Mouse (Mus musculus) gastrocnemius, adult 2 months (tissue): ENCODE results near the gene Lsm4. TPM values are rescaled to one million over a fixed set of nuclear protein-coding genes. Genes with fewer than 3 reads are reported as not detected.

Experiments used
- DNase-seq: peaks from one replicate; pipeline ENCODE4 v3.0.0; 2022
- H3K27ac ChIP-seq: fragments of 200-600 bp; 2 replicates; pipeline ENCODE4 v1.8.1; 2022; ENCODE audit warnings: mild to moderate bottlenecking
- H3K4me3 ChIP-seq: fragments of 200-600 bp; 2 replicates; pipeline ENCODE4 v1.8.1; 2022; ENCODE audit warnings: mild to moderate bottlenecking, moderate library complexity
- CTCF ChIP-seq: fragments of 200-600 bp; IDR thresholded peaks from 2 replicates; pipeline ENCODE4 v1.8.1; 2022; ENCODE audit warnings: antibody characterized with exemption, mild to moderate bottlenecking, moderate library complexity
- intact Hi-C: fragments of 180-260 bp; cut with DNase I; formaldehyde crosslinking; loops from one replicate; pipeline ENCODE4 v1.15.1; 2025
- total RNA-seq, 2 experiments: library from RNA; stranded (reverse); gene quantifications; 2 replicates each; pipeline ENCODE4 v1.2.3; 2021

The Lsm4 gene
- total RNA-seq, 2 experiments from 2014 or later = 61.7 to 65.6 TPM

DNA sequence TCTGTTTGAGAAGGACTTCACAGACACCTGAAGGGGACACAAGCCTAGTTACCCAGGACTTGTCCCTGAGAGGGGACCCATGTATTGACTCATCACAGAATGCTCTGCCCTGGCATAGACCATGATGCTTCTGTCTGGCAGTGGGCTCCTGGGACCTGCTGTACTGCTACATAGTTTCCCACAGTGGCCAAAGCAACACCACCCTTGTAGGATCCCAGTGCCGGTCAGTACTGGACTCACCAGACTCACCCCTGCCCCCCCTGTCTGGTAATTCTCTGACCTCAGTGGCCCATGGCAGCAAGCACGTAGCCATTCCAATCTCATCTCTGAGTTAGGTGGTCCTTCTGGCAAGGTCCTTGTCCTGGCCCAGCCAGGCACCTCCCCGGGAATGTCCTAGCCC, 15.1 kb downstream of the Lsm4 start:
- intact Hi-C loops = no loop called here
- Histone ChIP-seq H3K27ac (peak overlapping the region; percentile 80), H3K4me3 (no peak overlapping the region)
- TF ChIP-seq CTCF = no peak
- DNase-seq = no peak

DNA sequence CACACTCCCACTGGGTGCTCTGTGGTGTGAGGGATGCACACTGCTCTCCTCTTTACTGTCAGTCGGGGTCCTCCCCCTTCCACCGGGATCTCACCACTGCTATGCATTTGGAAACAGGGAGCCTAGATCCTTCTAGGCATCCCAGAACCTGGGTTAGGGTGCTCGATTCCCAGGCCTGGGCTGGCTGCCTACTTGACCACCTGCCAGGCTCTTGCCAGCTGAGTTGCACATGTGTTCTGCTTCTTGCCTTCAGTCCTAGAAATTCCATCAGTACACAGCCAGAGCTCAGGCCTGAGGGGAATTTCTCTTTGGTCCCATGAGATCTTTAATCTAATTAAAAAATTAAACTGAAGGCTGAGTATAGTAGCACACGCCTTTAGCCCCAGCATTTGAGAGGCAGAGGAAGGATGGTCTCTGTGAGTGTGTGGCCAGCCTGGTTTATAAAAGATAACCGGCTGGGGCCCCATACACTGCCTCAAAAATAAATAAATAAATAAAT, 16.9 kb downstream of the Lsm4 start:
- H3K27ac ChIP-seq = no peak overlapping the region
- intact Hi-C loops = no loop called here
- H3K4me3 ChIP-seq = no peak overlapping the region
- TF ChIP-seq CTCF = no peak
- DNase-seq = peak; percentile 74

DNA sequence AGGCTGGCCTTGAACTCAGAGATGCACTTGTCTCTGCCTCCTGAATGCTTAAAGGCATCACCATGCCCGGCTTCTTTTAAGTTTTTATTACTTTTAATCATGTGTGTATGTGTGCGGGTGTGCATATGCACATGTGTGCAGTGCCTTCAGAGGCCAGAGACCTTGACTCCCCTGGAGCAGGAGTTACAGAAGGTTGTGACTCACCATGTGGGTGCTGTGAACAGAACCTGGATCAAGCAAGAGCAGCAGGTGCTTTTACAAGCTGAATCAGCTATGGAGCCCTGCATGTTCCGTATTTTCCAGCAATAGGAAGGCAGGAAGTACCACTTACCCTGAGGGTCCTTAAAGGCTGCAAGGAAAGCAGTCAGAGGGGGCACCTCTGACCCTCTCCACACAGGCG, 18.2 kb downstream of the Lsm4 start:
- no peak for TF ChIP-seq CTCF
- H3K27ac ChIP-seq = no peak overlapping the region
- DNase-seq = no peak
- H3K4me3 ChIP-seq = no peak overlapping the region
- intact Hi-C loops = no loop called here

DNA sequence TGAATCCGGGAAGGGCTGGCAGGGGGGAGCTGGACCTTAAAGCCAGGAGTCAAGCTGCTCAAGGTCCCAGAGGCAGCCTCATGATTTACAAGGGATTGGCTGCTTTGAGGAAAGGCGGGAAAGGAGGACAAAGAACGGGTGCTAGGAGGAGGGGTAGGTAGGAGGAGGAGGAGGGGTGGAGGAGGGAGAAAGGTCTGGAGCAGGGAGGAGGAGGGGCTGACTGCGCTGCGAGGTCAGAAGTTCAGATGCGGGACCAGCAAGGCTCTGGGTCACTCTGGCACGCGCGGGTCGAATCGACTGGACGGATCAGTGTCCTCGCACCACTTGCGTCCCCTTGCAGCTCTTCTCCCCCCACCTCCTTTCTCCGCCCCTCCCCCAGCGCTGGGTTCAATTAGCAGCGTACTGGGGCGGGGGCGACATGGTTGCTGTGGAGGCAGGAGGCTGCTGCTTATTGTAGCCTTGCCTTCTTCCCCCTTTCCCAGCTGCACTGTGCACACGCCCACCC, 18.7 kb downstream of the Lsm4 start:
- Histone ChIP-seq H3K4me3 (no peak overlapping the region), H3K27ac (no peak overlapping the region)
- TF ChIP-seq CTCF = no peak
- intact Hi-C loops = no loop called here
- no peak for DNase-seq

DNA sequence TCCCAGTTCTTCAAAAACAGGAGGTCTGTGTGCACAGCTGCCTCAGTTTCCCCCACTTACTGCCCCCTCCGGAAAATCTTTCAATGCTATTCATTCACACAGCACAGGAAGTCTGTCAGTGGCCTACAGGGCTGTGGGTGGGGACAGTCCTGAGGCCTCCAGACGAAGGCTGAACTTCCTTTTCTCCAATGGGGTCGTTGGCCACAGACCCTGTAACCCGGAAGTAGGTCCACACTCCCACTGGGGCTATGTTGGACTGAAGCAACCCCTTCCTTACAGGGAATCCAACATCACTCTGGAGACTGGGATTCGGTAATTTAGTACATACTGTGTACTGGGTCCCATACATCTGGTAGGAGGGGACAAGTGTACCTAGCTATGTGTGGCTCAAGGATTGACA, 20.6 kb downstream of the Lsm4 start:
- intact Hi-C loops = no loop called here
- no peak for TF ChIP-seq CTCF
- no peak for DNase-seq
- Histone ChIP-seq H3K4me3 (no peak overlapping the region), H3K27ac (no peak overlapping the region)

DNA sequence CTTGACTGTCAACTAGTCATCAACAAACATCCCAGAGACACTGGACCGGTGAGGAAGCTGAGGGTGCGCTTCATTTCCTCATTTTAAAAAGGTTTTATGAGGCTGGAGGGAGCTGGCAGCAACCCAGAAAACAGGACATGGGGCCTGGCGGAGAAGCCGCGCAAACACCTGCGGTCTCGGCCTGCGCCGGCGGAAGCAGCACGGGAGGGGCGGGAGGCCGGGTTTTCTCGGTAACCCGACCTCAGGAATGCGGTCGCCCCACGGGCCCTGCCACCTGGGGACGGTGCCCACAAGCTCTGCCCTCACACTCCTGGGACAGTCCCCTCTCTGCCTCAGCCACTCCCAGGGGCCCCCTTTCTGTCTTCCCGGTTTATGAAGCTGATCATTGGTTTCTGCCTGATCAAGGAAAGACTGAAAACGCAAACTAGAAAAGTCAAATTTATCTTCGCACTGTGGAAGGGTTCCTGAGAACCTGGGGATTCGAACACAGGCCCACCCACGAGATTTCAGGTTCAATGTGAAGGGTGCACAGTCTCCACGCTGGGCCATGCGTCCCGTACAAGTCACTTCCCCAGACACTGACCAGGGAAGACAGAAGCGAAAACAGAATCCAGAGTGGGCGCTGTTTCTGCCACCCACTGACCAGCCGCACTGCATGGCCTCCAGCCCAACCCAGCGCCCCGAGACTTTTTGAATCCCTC, 22.4 kb downstream of the Lsm4 start:
- intact Hi-C loops = no loop called here
- peak; percentile 80 for DNase-seq
- peak overlapping the region; percentile 50 for H3K4me3 ChIP-seq
- H3K27ac ChIP-seq = peak overlapping the region; percentile 100
- TF ChIP-seq CTCF = no peak

DNA sequence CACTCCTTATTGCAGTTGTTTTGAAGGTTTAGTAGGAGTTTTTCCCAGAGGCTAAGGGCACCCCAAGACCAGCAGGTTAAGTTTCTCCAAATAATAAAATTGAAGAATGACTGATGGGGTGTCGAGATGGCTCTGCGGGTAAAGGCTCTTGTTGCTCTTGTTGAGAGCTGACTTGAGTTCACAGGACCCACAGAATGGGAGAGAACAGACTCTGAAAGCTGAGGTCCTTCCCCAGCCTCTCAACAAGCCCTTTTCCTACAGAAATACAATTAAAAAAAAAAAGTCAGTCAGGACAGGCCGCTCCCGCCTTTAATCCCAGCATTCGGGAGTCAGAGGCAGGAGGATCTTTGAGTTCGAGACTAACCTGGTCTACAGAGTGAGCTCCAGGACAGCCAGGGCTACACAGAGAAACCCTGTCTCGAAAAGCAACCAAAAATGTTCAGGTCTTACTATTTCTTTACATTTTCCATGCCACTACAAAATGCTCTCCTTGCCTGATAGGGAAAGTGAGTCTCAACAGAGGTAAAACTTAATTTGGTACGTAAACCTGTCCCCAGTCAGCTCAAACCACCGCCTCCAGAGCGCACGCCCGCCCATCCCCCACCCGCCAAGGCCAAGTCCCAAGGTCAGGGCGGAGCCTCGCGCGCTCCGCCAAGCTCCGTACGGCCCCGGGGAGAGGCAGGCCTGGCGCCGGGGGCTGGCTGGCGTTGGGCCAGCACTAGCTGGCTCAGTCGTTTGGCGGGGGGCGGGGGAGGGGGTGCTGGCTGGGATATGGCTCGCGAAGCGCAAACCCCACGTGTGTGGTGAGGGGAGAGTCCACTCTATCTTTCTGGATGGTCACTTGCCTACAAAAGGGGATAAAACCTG, 23.2 kb downstream of the Lsm4 start:
- Histone ChIP-seq H3K27ac (peak overlapping the region; percentile 100), H3K4me3 (peak overlapping the region; percentile 61)
- intact Hi-C loops = no loop called here
- no peak for TF ChIP-seq CTCF
- peak; percentile 87 for DNase-seq

DNA sequence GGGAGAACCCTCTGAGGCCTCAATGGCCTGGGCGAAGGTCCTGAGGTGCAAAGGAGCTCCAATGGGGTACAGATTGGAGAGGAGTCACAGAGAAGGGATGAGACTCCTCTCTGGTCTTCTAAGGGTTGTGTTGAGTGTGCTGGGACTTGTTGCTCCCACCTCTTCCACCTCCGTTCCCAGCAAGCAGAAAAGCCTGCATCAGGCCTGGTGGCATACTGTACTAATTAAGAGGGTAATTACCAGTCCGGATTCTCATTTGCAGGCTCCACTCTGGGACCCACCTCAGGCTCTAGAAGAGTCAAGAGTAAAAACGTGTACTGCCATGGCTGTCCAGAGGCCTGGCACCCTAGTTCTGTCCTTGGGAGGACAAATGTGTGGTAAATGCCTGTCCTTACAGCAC, 23.9 kb downstream of the Lsm4 start:
- H3K27ac ChIP-seq = peak overlapping the region; percentile 100
- H3K4me3 ChIP-seq = peak overlapping the region; percentile 61
- DNase-seq = no peak
- TF ChIP-seq CTCF = no peak
- intact Hi-C loops = no loop called here

DNA sequence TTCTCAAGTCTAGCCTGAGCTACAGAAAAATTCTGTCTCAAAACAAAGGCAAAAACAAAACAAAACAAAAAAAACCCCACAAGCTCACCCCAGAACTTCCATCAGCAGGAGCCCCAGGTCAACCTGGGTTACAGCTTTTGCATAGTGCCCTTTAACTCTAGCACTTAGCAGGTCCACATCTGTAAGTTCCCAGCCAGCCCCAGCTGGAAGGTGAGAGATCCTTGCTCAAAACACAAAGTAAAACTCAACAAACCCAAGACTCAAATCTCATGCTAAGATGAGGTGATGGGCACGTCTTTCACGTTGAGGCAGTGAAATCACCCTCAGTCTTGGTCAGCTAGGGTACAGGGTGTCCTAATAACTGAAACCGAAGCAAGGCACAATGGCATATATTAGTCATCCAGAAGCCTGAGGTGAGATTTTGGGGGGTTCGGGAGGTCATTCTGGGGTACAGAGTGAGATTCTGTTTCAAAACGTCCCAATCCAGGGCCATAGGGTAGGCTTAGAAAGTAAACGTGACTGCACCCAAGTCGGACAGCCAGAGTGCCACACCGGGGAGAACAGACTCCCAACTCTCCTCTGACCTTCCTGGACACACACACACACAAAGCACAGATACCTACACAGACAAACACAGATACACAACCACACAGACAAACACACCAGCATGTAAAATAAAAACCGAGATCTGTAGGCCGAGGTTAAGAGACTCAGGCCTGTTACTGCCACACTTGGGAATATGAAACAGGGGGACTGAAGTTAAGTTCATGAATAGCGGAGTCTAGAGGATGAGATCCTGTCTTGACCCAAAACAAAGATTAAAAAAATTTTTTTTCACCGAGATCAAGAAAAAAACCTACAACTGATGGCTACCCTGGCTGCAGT, 24.6 kb downstream of the Lsm4 start:
- DNase-seq = no peak
- Histone ChIP-seq H3K27ac (peak overlapping the region; percentile 100), H3K4me3 (peak overlapping the region; percentile 95)
- intact Hi-C loops = no loop called here
- TF ChIP-seq CTCF = no peak

DNA sequence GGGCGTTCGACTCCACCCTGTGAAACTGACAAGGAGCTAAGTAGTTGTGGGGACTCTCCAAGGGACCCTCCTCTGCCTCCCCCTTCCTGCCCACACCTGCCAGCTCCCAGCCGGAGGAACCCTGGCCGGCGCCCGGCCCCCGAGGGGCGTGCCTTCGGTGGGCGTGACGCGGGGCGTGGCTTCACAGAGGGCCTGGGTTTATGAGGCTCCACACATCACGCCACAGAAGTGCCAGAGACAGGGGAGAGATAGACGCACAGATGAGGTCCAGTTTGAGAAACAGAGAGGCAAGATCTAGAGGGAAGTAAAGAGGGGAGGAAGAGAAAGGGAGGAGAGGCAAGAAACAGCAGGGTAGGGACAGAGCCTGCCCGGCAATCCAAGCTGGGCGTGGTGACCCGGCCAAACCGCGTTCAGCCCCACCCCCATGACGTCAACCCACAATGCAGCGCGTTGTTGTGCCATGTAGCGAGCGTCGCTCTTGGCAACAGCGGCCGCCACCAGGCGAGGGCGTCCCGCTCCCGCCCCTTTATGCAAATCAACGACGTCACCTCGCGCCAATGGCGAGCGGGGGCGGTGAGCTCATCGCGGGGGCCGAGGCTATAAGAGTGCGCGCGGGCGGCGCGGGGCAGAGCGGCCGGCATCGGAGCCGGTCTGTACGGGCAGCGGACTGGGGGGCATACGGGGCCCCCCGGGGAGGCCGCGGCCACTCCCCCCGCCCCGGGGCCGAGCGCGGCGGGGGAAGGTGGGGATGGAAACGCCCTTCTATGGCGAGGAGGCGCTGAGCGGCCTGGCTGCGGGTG, 25.5 kb downstream of the Lsm4 start, which contains the start of gene Jund:
TSS of gene Jund (plus strand) at position 640 of the 800 bp plus-strand sequence.
- TF ChIP-seq CTCF = no peak
- Histone ChIP-seq H3K27ac (peak within 1 kb of the TSS; percentile 100), H3K4me3 (peak within 1 kb of the TSS; percentile 95)
- DNase-seq = peak; percentile 100
- intact Hi-C loops = no loop called here

DNA sequence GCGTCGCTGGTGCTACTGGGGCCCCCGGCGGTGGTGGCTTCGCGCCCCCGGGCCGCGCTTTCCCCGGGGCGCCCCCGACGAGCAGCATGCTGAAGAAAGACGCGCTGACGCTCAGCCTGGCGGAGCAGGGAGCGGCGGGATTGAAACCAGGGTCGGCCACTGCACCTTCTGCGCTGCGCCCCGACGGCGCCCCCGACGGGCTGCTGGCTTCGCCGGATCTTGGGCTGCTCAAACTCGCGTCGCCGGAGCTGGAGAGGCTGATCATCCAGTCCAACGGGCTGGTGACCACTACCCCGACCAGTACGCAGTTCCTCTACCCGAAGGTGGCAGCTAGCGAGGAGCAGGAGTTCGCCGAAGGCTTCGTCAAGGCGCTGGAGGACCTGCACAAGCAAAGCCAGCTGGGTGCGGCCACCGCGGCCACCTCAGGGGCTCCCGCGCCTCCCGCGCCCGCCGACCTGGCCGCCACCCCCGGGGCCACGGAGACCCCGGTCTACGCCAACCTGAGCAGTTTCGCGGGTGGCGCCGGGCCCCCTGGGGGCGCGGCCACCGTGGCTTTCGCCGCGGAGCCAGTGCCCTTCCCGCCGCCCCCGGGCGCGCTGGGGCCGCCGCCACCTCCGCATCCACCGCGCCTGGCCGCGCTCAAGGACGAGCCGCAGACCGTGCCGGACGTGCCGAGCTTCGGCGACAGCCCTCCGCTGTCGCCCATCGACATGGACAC, 26.2 kb downstream of the Lsm4 start:
- intact Hi-C loops = no loop called here
- H3K27ac ChIP-seq = peak overlapping the region; percentile 100
- TF ChIP-seq CTCF = peak; percentile 18; the same call in 1 of the 2 replicates
- peak; percentile 75 for DNase-seq
- peak overlapping the region; percentile 95 for H3K4me3 ChIP-seq
